Mouse (Mus musculus) spleen, postnatal 14 days (tissue): Measurements from ENCODE around the gene Usf3.
A peak's percentile ranks its signal among the peaks of the same experiment; 100 is the strongest.

ENCODE experiments used
- DNase-seq, 2 experiments: peaks; one replicate each; pipeline ENCODE4 v3.0.0; 2021 to 2022; ENCODE audit warnings: low spot score in 2 of 2

Usf3 gene

DNA sequence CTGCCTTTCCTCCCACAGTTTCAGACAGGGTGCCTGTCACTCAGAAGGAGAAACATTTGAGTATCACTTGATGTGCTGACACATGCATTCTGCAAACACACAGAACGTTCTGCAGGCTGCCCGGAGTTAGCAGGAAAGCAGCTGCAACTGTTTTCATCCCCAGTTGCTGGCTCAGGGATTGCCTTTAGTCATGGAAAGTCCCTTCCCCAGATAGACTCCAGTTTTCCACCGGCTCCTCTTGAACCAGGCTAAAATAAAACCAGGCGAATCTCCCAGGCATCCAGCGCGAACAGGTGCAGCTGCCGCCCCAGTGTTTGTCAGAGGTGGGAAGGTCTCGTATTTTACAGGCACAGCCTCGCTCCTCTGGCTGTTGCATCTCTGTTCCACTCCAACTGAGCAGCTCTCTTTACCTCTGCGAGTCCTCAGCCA, 65.8 kb downstream of the Usf3 start:
- no peak for DNase-seq

DNA sequence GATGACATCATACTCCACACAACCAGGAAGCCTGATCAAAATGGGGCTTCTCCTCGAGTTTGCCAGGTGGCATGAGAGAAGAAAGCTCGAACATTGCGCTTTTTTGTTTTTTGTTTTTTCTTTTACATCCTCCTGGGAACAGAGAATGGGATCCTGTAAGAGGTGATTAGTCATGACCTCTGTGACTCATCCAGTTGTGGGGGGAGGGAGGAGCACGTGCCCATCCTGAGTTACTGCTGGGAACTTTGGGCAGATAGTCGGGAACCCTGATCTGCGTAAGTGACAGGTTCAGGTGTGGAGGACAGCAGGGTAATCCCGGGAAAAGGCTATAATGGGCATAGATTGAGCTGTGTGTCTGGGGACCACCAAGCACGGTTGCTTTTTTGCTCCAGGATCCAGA, 67.4 kb downstream of the Usf3 start:
- DNase-seq: no peak

DNA sequence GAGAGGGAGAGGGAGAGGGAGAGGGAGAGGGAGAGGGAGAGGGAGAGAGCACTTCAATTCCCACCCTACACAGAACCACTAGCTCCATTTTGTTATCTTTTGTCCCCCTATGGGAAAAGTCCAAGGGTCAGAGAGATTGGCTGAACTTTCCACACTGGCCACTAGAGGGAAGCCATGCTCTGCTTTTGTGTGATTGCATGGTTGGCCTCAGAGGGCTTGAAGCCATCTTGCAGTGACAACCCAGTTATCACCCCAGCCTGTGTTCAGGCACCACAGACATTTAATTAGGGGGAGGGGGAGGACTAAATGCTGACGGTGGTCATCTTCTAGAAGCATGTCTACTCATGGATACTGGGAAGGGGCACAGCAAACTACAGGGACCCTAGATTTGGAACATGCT, 69.6 kb downstream of the Usf3 start:
- DNase-seq: peak; percentile 32 to 66

DNA sequence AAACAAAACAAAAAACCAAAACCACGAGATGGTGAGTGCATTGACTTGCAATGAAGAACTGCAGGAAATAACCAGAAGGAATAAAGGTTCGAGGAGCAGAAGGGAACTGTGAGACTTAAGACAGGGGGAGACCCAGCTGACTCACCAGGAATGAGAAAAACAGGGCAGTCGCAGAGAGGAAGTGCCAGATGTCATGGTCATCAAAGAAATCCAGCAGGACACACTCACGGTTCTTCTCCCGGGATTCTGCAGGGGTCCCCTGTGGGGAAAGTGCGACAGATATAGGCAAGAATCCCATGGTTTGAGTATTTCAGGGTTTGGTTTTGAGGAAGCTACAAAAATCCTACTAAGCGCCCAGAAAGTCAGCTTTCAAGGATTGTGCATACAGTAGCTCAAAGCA, 70.3 kb downstream of the Usf3 start:
- DNase-seq: no peak

DNA sequence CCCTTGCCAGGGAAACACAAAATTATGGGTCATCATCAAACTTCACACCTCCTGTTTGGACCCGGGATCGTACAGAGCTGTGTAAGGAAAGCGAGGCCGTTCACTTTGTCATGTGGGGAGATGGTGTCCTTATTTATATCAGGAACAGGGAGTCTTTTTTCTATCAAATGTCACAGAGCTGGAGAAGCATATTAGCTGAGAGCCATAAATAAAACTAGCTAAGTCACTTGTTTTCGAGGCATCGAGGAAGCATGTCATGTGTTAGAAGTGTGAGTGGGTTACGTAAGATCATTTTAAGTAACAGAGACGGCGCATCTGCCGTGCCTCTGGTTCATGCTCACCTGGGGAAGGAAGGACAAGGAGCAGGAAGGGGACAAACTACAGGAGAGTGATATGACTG, 76.9 kb downstream of the Usf3 start:
- DNase-seq: no peak

DNA sequence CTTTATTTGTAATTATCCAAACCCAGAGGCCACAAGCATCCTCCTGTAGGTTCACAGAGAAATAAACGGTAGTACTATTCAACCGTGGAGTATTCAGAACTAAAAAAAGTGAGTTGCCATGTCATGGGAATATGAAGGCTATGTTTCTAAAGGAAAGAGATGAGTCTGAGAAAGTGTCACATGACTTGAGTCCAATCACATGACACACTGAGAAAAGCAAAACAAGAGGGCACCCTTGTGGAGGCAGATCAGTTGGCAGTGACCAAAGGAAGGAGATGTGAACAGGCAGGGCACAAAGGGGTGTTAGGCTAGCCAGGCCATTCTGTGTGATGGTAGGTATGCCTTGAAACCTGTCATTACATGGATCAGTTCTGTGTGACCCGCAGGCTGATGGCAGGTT, 79.7 kb downstream of the Usf3 start:
- DNase-seq: no peak

DNA sequence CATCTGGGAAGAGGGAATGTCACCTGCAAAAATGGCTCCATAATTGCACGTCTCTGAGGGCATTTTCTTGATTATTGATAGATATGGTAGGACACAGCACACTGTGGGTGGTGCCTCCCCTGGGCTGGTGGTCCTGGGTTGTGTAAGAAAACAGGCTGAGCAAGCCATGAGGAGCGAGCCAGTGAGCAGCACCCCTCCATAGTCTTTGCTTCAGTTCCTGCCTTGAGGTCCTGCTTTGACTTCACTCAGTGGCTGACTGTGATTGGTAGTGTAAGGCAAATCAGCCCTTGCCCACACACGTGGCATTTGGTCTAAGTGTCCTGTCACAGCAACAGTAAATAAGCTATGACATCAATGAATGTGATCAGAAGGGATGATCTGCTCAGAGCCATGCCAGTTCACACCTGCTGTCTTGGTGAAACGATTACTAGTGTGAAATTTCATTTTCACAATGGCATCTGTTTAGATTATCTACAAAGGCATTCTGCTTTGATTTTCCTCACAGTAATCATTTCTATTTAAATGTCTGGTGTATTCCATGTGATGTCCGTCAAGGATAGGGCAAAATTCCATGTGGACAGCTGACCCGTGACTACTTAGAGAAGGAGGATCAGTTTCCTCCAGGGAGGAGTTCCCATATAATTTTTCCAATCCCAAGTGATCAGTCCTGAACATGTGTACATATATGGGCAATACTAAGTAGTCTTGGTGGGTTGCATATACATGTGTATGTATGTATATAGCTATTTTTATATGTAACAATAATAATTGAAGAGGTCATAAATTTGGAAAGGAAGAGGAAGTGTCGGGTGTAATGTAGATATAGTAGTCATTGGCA, 81.0 kb downstream of the Usf3 start:
- DNase-seq: no peak

DNA sequence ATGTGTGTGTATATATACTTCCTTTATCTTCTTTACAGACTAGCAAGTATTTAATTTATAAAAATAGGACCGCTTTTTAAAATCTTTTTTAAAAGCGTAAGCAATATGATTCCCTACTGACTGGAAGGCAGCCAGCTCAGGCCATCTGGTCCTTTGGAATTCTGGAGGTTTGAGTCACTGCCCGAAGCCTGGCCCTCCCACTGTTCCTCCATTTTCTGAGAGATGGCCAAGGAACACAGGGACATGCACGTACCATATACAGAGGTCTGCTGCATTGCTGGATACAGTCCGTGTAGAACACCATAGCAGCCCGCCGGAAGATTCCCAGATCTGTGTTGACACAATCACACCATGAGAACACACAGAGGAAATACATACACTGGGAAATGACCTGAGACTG, 81.7 kb downstream of the Usf3 start:
- no peak for DNase-seq

DNA sequence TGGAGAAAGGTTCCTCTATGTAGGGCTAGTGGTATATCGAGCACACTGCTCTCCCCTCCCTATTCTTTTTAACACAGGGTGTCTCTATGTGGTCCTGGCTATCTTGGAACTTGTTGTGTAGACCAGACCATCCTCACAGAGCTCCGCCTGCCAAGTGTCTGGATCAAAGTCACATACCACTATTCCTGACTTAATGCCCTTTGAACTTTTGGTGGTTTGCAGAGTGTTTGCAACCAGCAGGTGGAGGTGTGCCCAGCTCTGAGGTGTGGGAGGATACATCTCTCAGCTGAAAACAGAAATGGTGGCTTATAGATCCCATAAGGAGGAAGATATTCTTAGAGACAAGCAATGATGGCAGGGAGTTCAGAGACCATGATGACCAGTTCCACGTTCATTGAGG, 84.4 kb downstream of the Usf3 start:
- DNase-seq: no peak

DNA sequence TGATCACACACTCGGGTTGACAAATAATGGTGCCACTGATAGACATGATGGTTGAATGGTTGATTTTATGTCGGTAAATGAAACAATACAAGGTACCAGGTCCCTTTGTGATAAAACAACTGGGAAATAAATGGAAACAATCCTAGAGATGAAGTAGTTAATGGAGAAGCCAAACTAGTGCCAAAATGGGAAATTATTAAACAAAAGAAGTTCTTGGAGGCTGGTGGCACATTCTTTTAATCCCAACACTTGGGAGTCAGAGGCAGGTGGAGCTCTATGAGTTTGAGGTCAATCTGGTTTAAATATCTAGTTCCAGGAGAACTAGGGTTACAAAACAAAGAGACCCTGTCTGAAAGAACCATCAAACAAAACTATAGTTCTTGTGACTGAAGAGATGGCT, 91.9 kb downstream of the Usf3 start:
- DNase-seq: no peak

DNA sequence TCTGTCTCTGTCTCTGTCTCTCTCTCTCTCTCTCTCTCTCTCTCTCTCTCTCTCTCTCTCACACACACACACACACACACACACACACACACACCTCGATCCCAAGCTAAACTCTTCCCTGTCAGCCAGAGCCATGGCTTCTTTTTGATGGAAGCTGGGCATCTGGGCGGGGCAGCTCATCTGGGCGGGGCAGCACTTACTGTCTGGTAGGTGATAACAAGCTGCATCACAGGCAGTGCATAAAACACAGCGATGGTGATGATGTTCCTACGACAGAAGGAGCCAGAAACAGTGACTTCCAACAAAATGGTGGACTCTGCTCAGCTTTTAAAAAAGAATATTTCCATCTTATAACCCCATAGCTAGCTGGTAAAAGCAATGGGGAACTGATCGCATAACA, 92.5 kb downstream of the Usf3 start:
- DNase-seq: no peak

DNA sequence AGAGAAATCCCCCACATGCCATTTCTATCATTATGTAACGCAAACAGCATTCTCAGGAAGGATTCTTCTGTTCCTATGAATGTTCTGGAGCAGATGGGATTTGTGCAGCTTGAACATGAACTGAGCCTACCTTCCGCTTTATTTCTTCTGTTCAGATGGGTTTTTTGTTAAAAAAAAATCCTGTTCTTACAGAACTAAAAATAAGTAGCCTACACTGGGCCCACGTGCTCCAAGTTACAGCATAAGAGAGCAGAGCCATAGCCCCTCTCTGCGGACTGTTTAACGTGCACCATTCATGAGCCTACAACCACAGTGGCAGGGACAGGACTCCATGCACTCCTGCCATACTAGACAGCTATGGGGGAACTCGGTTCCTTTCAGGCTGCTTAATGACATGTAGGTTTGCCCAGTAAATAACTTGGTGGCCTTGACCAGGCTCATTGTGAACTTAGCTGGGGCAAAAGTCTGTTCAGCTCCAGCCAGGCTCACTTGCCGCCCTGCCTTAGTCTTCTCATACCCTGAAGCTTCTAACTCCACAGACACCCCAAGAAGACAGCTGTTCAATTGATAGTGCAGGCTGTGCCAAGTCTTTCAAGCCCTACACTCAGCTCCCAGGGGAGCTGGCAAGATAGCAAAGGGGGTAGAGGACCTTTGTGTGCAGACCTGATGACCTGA, 95.6 kb downstream of the Usf3 start:
- DNase-seq: no peak

DNA sequence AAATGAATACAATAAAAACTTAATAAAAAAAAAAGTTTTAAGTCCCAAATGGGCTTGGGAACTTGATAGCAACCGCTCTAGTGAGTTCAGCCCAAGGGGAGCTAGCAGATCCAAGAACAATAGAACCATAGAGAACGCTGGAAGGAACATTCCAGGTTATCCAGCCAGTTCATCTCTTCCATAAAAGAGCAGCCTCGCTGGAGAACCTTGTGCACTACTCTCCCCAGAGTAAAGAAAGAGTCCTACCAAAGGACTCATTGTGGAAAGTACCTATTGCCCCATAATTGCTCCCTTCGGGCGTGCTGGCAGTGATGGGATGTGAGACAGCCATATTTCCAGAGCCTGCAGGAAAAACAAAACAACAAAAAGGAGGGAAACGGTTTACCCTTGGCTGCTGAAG, 96.5 kb downstream of the Usf3 start:
- no peak for DNase-seq

DNA sequence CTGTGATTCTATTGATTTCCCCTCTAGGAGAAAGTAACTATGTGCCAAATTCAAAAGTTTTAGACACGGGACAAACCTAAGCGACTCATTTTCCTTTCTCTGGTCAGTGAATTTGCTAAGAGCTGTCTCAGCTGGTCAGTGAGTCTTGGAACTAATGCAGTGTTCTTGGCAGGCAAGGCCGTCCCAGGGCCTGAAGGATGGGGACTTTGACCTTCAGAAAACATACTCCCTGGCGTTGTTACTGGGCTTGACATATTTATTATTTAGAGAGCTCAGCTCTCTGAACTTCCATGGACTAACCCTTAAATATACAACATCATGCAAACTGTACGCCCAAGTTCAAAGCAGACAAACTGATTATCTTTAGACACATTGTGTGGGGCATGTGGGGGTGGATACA, 97.6 kb downstream of the Usf3 start:
- no peak for DNase-seq

DNA sequence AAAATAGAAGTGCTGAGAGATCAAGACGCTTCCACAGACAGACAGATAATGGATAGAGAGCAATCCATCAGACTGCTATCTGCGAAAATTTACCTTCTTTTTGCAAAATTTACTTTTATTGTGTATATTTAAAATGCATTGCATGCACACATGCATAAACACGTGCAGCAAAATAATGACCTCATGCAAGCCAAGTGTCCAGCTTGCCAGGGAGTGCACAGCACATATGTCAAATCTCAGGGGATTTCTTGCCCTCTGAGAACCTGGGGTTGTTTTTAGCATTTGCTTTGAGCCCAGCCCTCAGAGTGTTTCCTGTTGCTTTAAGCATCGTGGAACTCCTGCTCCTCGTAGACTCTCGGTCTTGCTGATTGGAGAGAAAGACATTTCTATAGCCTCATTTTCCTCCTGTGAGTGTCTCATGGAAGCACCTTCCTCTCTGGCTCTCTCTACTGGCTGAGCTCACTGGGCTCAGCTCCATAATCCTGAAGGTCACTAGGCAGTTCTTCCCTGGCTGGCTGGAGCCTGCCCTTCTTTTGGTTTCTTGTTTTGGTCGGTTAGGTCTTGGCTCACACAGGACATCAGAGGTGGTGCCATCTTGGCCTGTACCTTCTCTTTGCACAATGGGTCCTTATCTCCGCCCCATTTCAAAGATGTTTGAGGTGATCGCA, 98.5 kb downstream of the Usf3 start:
- DNase-seq: no peak
